Mouse (Mus musculus) activated CD4-positive, CD25-positive, alpha-beta regulatory T cell, adult 9 weeks (primary cell): ENCODE measurements around the gene Olfr519. TPM values are rescaled to one million over a fixed set of nuclear protein-coding genes. Genes with fewer than 3 reads are reported as not detected.

ENCODE experiments used
- polyA plus RNA-seq: library from polyadenylated mRNA; unstranded; fragments of 100-300 nt; shearing (Covaris generic); gene quantifications from one replicate; pipeline ENCODE4 v1.2.1, GENCODE M21; 2017

Gene Olfr519
- not detected for polyA plus RNA-seq

GRCm38 (mm10) chr7:108894320-108894719 lies at the start of gene Olfr519:
Gene Olfr519, minus strand, starts transcription at chr7:108894420.

GRCm38 (mm10) chr7:108933794-108934731 lies 39.8 kb upstream of the Olfr519 start, which contains the start of gene Eif3f:
Gene Eif3f, plus strand, starts transcription at chr7:108934417.

GRCm38 (mm10) chr7:108929726-108930393 lies 35.6 kb upstream of the Olfr519 start, which contains the start of gene Nlrp10:
Gene Nlrp10, minus strand, starts transcription at chr7:108930178.

GRCm38 (mm10) chr7:108884906-108885305 lies 9.3 kb downstream of the Olfr519 start, which contains the start of gene Olfr518:
Gene Olfr518, minus strand, starts transcription at chr7:108885006.

GRCm38 (mm10) chr7:108872279-108872678 lies 21.9 kb downstream of the Olfr519 start, which contains the start of gene Olfr517:
Gene Olfr517, minus strand, starts transcription at chr7:108872379.

GRCm38 (mm10) chr7:108850429-108850828 lies 43.8 kb downstream of the Olfr519 start, which contains the start of gene Olfr516:
Gene Olfr516, minus strand, starts transcription at chr7:108850529.

Other genes starting within 250 kb of the Olfr519 start
- not detected for gene Olfr509, start 242.5 kb downstream of the Olfr519 start, polyA plus RNA-seq
- gene Olfr510, start 228.0 kb downstream of the Olfr519 start, polyA plus RNA-seq = not detected
- not detected for gene Olfr512, start 181.1 kb downstream of the Olfr519 start, polyA plus RNA-seq
- not detected for gene Olfr513, start 143.4 kb downstream of the Olfr519 start, polyA plus RNA-seq
- gene Olfr514, start 68.4 kb downstream of the Olfr519 start, polyA plus RNA-seq = not detected
- gene Olfr516, start 43.9 kb downstream of the Olfr519 start, polyA plus RNA-seq = not detected
- not detected for gene Olfr517, start 22.0 kb downstream of the Olfr519 start, polyA plus RNA-seq
- not detected for gene Olfr518, start 9.4 kb downstream of the Olfr519 start, polyA plus RNA-seq
- gene Nlrp10, start 35.8 kb upstream of the Olfr519 start, polyA plus RNA-seq = 0.07 TPM
- gene Eif3f, start 40.0 kb upstream of the Olfr519 start, polyA plus RNA-seq = 31.2 TPM
- 0.82 TPM for gene Tub, start 55.9 kb upstream of the Olfr519 start, polyA plus RNA-seq
- gene Ric3, start 188.9 kb upstream of the Olfr519 start, polyA plus RNA-seq = 0.50 TPM